Mouse (Mus musculus): ENCODE results near the gene Rapgef1. TPM values are rescaled to one million over a fixed set of nuclear protein-coding genes. Genes with fewer than 3 reads are reported as not detected.
A peak's percentile ranks its signal among the peaks of the same experiment; 100 is the strongest.

The Rapgef1 gene
- polyA plus RNA-seq, 1 experiment from 2014 or later: 22.4 TPM

DNA sequence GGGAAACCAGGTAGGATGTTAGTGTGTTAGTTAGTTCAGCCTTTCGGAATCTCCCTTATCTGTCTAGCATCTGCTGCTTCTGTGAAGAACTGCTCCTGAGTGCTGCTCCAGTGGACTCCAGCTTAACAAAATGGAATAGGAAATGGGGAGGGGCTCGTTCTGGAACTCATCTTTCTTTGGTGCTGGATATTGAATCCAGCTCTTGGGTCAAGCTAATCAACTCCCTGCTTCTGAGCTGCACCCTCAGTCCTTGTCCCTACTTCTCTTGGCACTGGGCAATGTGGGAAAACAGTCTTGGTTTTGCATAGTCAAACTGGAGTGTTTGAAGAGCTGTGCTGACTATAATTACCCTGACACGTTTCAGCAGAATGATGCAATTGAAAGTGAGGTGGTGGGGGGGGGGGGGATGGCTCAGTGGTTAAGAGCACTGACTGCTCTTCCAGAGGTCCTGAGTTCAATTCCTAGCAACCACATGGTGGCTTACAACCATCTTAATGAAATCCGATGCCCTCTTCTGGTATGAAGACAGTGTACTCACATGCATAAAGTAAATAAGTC lies 25.6 kb downstream of the Rapgef1 start:
- Histone ChIP-seq H3K27ac (replicated peaks; ENCODE audit: low read depth, low read length) (no peak overlapping the region), H3K4me1 (ENCODE audit: control insufficient read depth, insufficient read depth, low read length) (no peaks in the 10 kb centered on the region), H3K27me3 (replicated peaks; ENCODE audit: control insufficient read depth, insufficient read depth, low read length) (no peaks in the 10 kb centered on the region), H3K4me3 (ENCODE audit: low read depth, low read length) (no peak overlapping the region), H3K9ac (ENCODE audit: low read depth, low read length) (no peak overlapping the region), H3K4me2 (ENCODE audit: low read depth, low read length) (no peak overlapping the region), H3K9me3 (ENCODE audit: control insufficient read depth, low read length) (no peaks in the 10 kb centered on the region), H3K36me3 (ENCODE audit: control insufficient read depth, insufficient read depth, low read length) (no peaks in the 10 kb centered on the region)
- DNase-seq (ENCODE audit: low spot score) (no peak), ATAC-seq (ENCODE audit: low read depth) (no peak)
- WGBS: 68% methylated on average over 4 of the region's 4 CpGs

DNA sequence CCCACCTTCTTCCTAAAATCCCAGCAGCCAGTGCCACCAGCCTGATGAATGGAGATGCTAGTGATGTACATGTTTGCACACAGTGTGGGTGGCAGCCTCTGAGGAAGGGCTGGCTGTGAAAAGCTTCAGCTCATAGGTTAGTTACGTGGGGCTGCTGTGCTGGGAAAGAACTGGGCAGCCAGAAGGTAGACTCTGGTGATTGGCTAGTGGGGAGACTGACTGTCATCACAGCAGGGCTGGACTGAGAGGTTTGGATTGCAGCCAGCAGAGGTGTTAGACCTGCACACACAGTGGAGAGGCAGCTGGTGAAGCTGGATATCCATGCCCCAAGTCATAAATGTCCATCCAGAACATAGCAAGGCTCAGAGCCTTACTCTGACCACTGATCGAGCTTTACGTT lies 27.1 kb downstream of the Rapgef1 start:
- H3K4me3 ChIP-seq (ENCODE audit: low read depth, low read length): no peak overlapping the region
- WGBS: 81% methylated on average over 3 of the region's 3 CpGs

GRCm38 (mm10) chr2:29647162-29647561 lies 27.6 kb downstream of the Rapgef1 start:
- DNase-seq (ENCODE audit: low spot score) (no peak), ATAC-seq (ENCODE audit: low read depth) (no peak)
- no peaks in the 10 kb centered on the region for H3K4me1 ChIP-seq (ENCODE audit: control insufficient read depth, insufficient read depth, low read length)
- no peak overlapping the region for H3K4me2 ChIP-seq (ENCODE audit: low read depth, low read length)
- no peak overlapping the region for H3K4me3 ChIP-seq (ENCODE audit: low read depth, low read length)
- no peak overlapping the region for H3K9ac ChIP-seq (ENCODE audit: low read depth, low read length)
- H3K27ac ChIP-seq (replicated peaks; ENCODE audit: low read depth, low read length): no peak overlapping the region
- no peaks in the 10 kb centered on the region for H3K9me3 ChIP-seq (ENCODE audit: control insufficient read depth, low read length)
- H3K36me3 ChIP-seq (ENCODE audit: control insufficient read depth, insufficient read depth, low read length): no peaks in the 10 kb centered on the region
- no peaks in the 10 kb centered on the region for H3K27me3 ChIP-seq (replicated peaks; ENCODE audit: control insufficient read depth, insufficient read depth, low read length)
- WGBS: 86% methylated on average over 4 of the region's 4 CpGs

More for the DNA sequence above, 27.1 kb downstream of the Rapgef1 start:
- DNase-seq (ENCODE audit: low spot score) (no peak), ATAC-seq (ENCODE audit: low read depth) (no peak)
- H3K27ac ChIP-seq (replicated peaks; ENCODE audit: low read depth, low read length): no peak overlapping the region
- H3K4me1 ChIP-seq (ENCODE audit: control insufficient read depth, insufficient read depth, low read length): no peaks in the 10 kb centered on the region
- H3K4me2 ChIP-seq (ENCODE audit: low read depth, low read length): no peak overlapping the region
- H3K9me3 ChIP-seq (ENCODE audit: control insufficient read depth, low read length): no peaks in the 10 kb centered on the region
- H3K36me3 ChIP-seq (ENCODE audit: control insufficient read depth, insufficient read depth, low read length): no peaks in the 10 kb centered on the region
- no peak overlapping the region for H3K9ac ChIP-seq (ENCODE audit: low read depth, low read length)
- H3K27me3 ChIP-seq (replicated peaks; ENCODE audit: control insufficient read depth, insufficient read depth, low read length): no peaks in the 10 kb centered on the region

- 79% methylated on average over 7 of the region's 7 CpGs for WGBS
- H3K36me3 ChIP-seq (ENCODE audit: control insufficient read depth, insufficient read depth, low read length): no peaks in the 10 kb centered on the region
- H3K4me3 ChIP-seq (ENCODE audit: low read depth, low read length): no peak overlapping the region
- no peaks in the 10 kb centered on the region for H3K9me3 ChIP-seq (ENCODE audit: control insufficient read depth, low read length)
- ATAC-seq (ENCODE audit: low read depth) (no peak), DNase-seq (ENCODE audit: low spot score) (no peak)
- H3K27ac ChIP-seq (replicated peaks; ENCODE audit: low read depth, low read length): no peak overlapping the region
- no peak overlapping the region for H3K4me2 ChIP-seq (ENCODE audit: low read depth, low read length)
- no peak overlapping the region for H3K9ac ChIP-seq (ENCODE audit: low read depth, low read length)
- no peaks in the 10 kb centered on the region for H3K27me3 ChIP-seq (replicated peaks; ENCODE audit: control insufficient read depth, insufficient read depth, low read length)
- H3K4me1 ChIP-seq (ENCODE audit: control insufficient read depth, insufficient read depth, low read length): no peaks in the 10 kb centered on the region
Measured at GRCm38 (mm10) chr2:29647808-29648207, 28.3 kb downstream of the Rapgef1 start.

DNA sequence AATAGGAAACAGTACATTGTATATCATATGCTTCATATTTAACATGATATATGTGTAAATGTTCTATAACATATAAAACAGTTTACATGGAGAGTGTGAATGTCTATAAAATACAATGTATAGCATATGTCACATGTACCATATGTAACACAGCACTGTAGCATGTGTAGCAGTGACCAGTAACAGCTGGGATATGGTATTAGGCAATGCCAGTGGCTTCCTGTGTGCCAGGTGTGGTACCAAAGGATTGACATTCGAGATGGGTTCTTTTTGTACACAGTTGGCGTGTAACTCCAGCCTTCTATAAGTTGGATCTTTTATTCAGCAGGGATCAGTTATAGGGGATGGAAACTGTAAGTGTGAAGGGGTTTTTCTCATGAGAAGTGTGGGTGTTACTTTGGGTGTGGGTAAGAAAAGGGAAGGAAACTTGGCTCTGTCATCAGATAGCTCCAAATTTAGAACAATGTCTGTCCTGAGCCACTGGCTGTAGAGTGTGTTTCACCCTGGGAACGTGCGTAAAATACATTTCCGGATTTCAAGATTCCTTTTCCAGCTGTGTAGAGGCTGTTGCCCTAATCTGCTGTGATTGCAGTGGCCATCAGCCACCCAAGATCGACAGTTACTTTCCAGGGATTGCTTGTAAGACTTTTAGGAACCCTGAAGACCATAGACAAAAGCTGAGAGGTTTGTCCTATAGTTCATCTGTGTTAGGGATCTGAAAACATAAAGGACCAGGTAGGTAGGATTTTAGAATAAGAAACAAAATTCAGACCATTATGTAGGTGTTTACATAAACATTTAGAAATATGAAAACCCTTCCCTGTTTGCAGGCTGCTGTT lies 29.7 kb downstream of the Rapgef1 start:
- Histone ChIP-seq H3K27ac (replicated peaks; ENCODE audit: low read depth, low read length) (no peak overlapping the region; the same call in 1 of the 2 replicates), H3K9ac (ENCODE audit: low read depth, low read length) (no peak overlapping the region), H3K4me3 (ENCODE audit: low read depth, low read length) (no peak overlapping the region), H3K4me1 (ENCODE audit: control insufficient read depth, insufficient read depth, low read length) (no peaks in the 10 kb centered on the region), H3K4me2 (ENCODE audit: low read depth, low read length) (no peak overlapping the region), H3K9me3 (ENCODE audit: control insufficient read depth, low read length) (no peaks in the 10 kb centered on the region), H3K36me3 (ENCODE audit: control insufficient read depth, insufficient read depth, low read length) (no peaks in the 10 kb centered on the region), H3K27me3 (replicated peaks; ENCODE audit: control insufficient read depth, insufficient read depth, low read length) (no peaks in the 10 kb centered on the region)
- ATAC-seq (ENCODE audit: low read depth) (peak; percentile 69), DNase-seq (ENCODE audit: low spot score) (peak; percentile 40)
- WGBS: 58% methylated on average over 6 of the region's 6 CpGs

DNA sequence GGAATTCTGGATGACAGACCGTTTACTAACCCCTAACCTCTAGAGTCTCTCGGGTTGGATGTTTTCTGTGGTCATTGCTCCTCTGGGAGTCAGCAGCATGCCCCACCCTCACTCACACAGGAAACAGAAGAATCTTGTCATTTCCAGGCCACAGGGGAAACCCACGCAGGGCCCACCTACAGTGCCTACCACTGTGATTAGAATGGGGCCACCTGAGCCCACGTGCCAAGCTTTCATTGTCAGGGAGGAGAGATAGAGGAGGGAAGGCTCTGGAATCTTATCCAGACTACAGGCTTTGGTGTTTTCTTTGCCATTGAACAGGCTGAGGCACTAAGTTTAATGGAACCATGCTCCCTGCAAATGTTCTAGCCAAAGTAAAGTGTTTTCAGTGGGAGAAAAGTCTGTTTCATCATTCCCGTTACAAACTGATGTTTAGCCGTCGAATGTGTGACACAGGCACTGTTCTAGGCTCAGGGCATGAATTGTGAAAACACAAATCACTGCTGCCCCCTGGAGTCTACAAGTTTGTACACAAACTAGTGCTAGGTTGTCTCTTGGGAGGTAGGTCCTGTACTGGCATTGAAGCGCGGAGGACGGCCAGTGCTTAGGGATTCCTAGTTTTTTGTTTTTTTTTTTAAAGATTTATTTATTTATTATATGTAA lies 30.4 kb downstream of the Rapgef1 start:
- H3K4me2 ChIP-seq (ENCODE audit: low read depth, low read length): no peak overlapping the region
- 86% methylated on average over 10 of the region's 10 CpGs for WGBS
- no peak for ATAC-seq (ENCODE audit: low read depth)

GRCm38 (mm10) chr2:29651876-29652275 lies 32.4 kb downstream of the Rapgef1 start:
- ATAC-seq (ENCODE audit: low read depth) (no peak), DNase-seq (ENCODE audit: low spot score) (no peak)
- Histone ChIP-seq H3K36me3 (ENCODE audit: control insufficient read depth, insufficient read depth, low read length) (no peaks in the 10 kb centered on the region), H3K4me1 (ENCODE audit: control insufficient read depth, insufficient read depth, low read length) (no peaks in the 10 kb centered on the region), H3K4me2 (ENCODE audit: low read depth, low read length) (no peak overlapping the region), H3K27me3 (replicated peaks; ENCODE audit: control insufficient read depth, insufficient read depth, low read length) (no peaks in the 10 kb centered on the region), H3K9ac (ENCODE audit: low read depth, low read length) (no peak overlapping the region), H3K4me3 (ENCODE audit: low read depth, low read length) (no peak overlapping the region), H3K27ac (replicated peaks; ENCODE audit: low read depth, low read length) (no peak overlapping the region), H3K9me3 (ENCODE audit: control insufficient read depth, low read length) (no peaks in the 10 kb centered on the region)
- WGBS: 83% methylated on average over 5 of the region's 5 CpGs

More for the DNA sequence above, 30.4 kb downstream of the Rapgef1 start:
- no peaks in the 10 kb centered on the region for H3K9me3 ChIP-seq (ENCODE audit: control insufficient read depth, low read length)
- no peak for DNase-seq (ENCODE audit: low spot score)
- H3K9ac ChIP-seq (ENCODE audit: low read depth, low read length): no peak overlapping the region
- H3K27me3 ChIP-seq (replicated peaks; ENCODE audit: control insufficient read depth, insufficient read depth, low read length): no peaks in the 10 kb centered on the region
- H3K4me1 ChIP-seq (ENCODE audit: control insufficient read depth, insufficient read depth, low read length): no peaks in the 10 kb centered on the region
- no peak overlapping the region for H3K4me3 ChIP-seq (ENCODE audit: low read depth, low read length)
- no peaks in the 10 kb centered on the region for H3K36me3 ChIP-seq (ENCODE audit: control insufficient read depth, insufficient read depth, low read length)
- H3K27ac ChIP-seq (replicated peaks; ENCODE audit: low read depth, low read length): no peak overlapping the region; the same call in 1 of the 2 replicates

GRCm38 (mm10) chr2:29655433-29655832 lies 35.9 kb downstream of the Rapgef1 start:
- H3K9ac ChIP-seq (ENCODE audit: low read depth, low read length): no peak overlapping the region
- WGBS: 93% methylated on average over 5 of the region's 5 CpGs
- no peaks in the 10 kb centered on the region for H3K27me3 ChIP-seq (replicated peaks; ENCODE audit: control insufficient read depth, insufficient read depth, low read length)
- H3K4me1 ChIP-seq (ENCODE audit: control insufficient read depth, insufficient read depth, low read length): no peaks in the 10 kb centered on the region
- no peaks in the 10 kb centered on the region for H3K36me3 ChIP-seq (ENCODE audit: control insufficient read depth, insufficient read depth, low read length)
- H3K9me3 ChIP-seq (ENCODE audit: control insufficient read depth, low read length): no peaks in the 10 kb centered on the region
- DNase-seq (ENCODE audit: low spot score) (no peak), ATAC-seq (ENCODE audit: low read depth) (no peak)
- no peak overlapping the region for H3K4me2 ChIP-seq (ENCODE audit: low read depth, low read length)
- H3K4me3 ChIP-seq (ENCODE audit: low read depth, low read length): no peak overlapping the region
- H3K27ac ChIP-seq (replicated peaks; ENCODE audit: low read depth, low read length): no peak overlapping the region
